Mouse (Mus musculus): ENCODE measurements around the gene Gm49369. TPM values are rescaled to one million over a fixed set of nuclear protein-coding genes. Genes with fewer than 3 reads are reported as not detected.

Gene Gm49369
- polyA plus RNA-seq, 1 experiment from 2014 or later: 0.55 TPM

DNA sequence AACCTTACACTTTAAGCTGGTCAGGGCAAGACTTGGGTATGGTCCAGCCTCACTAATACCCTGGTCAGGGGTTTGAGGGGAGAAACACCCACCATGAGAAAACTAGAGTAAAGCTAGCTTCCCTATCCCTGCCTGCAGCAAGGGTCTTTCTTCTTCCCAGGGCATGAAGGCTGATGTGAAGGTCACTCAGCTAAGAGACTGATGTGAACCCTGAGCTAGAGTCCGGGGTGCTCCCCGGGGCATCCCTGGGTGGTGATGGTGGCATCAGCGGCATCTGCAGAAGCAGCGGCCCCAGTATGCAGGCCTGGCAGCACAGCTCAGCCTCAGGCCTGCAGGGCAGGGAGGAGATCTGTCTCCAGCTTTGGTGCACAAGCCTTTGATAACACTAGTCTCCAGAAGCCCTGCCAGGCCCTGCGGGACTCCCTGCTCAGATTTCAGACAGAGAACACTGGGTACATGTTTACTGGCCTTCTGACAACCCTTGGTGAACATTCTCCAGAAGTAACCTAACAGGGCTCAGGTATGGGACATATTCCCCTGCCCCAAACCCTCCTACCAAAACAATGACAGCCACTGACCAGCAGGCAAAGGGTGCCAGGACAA, 8.0 kb downstream of the Gm49369 start:
- H3K27ac ChIP-seq: peak overlapping the region; percentile 56
- H3K4me1 ChIP-seq: peaks cover 59% of the 10 kb centered on the region
- peaks cover 40% of the 10 kb centered on the region for H3K36me3 ChIP-seq
- no peak overlapping the region for H3K4me3 ChIP-seq
- 75% methylated on average over 5 of the region's 5 CpGs for WGBS
- no peaks in the 10 kb centered on the region for H3K9me3 ChIP-seq
- no peak for DNase-seq (ENCODE audit: low spot score)
- H3K27me3 ChIP-seq (ENCODE audit: insufficient read depth, poor library complexity, severe bottlenecking): peaks cover 41% of the 10 kb centered on the region

DNA sequence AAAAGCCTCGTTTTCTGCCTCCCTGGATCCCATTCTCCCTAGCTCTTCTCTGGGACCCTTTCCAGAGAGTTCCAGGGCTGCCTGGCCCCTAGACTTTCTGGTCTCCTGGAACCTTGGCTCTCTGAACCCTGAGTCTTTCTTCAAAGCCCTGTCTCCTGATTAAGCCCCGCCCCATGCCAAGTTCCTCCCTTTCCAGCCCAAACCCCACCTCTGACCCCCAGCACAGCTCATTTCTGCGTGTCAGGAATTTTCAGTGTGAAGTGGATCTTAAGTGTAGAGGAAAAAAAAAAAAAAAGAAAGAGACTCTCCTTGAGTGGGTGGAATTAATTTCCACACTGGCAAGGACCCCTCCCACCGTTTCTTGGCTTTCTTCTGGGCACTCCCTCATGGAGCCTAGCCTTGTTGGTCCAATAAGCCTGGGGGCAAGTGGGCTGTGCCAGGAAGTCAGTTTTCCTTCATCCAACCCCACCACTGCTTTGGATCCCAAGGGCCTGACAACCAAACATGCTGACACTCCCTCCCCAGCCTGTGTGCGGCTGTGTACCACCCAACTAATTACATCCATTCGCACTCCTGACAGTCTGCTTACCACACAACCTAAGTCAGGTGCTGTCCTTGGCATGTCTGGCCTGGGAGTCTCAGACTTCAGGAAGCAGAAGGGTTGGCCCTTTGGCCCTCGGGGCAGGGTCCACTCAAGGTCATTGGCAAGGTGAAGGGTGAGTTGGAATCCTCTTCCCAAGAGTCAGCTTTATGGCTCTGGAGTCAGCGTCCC, 8.6 kb downstream of the Gm49369 start, which contains the start of gene Ifitm10:
TSS of gene Ifitm10 (minus strand) at position 113 of the 772 bp plus-strand sequence.
- Histone ChIP-seq H3K9me3 (no peaks in the 10 kb centered on the region), H3K4me1 (peaks cover 57% of the 10 kb centered on the region), H3K36me3 (peaks cover 33% of the 10 kb centered on the region), H3K27me3 (ENCODE audit: insufficient read depth, poor library complexity, severe bottlenecking) (peaks cover 42% of the 10 kb centered on the region), H3K27ac (peak within 1 kb of the TSS; percentile 76), H3K4me3 (peak within 1 kb of the TSS; percentile 66)
- no peak for DNase-seq (ENCODE audit: low spot score)
- WGBS: 68% methylated on average over 8 of the region's 8 CpGs

DNA sequence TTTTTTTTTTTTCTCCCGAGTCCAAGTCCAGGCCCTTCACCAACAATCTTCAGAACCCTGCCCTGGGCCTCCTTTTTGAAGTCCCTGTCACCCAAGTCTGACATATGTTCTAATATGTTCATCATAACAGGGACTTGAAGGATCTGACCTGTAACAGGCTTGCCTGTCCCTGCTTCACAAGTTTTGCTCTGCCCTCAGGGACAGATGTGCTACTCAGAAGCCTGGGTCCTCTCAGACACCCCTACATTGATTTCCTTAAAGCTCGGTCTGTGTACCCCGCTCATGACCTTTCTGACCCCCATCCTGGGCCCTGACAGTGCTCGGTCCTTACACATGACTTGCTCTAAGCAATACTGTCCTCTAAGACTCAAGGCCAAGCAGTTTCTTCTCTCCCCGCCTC, 9.4 kb downstream of the Gm49369 start:
- Histone ChIP-seq H3K9me3 (no peaks in the 10 kb centered on the region), H3K4me1 (peaks cover 59% of the 10 kb centered on the region), H3K27ac (peak overlapping the region; percentile 69), H3K36me3 (peaks cover 27% of the 10 kb centered on the region), H3K27me3 (ENCODE audit: insufficient read depth, poor library complexity, severe bottlenecking) (peaks cover 48% of the 10 kb centered on the region), H3K4me3 (no peak overlapping the region)
- WGBS: 73% methylated on average over 5 of the region's 5 CpGs
- no peak for DNase-seq (ENCODE audit: low spot score)

DNA sequence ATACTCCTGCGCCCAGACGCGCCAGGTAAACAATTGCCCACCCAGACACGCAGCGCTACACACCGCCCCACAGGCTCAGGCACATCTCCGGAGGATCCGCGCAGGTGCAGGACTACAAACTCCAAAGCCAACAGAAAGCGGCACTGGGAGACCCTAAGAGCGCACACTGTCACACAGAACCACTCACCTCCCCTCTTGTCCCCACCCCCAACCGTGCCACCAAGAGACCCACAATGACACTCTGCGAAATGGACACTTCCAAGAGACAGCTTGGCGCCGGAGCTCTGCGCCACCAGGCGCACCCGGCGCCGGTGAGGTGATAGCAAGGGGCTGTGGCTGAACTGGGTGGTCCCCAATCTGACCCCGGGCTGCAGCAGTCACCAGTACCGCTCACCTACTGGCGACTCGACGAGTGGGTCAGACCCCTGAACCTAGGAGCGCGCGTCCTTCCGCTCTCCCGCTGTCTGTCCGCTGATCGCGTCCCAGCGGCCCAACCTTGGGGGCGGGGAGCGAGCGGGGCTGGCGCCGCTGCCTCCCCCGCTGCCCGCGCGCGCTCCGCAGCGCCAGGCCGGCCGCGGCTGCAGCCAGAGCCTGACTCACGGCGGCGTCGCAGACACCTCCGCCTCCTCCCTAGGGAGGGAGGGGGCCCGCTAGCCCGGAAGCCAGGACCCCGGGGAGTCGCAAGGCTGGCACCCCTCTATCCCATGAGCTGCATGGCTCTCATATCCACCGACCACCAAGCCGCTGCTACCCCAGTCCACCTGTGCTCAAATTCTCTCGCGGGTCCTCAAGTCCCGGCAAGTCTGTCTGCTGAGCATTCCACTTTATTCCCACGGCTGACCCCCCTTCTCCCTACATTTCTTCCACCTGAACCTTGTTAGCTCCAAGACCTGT, 10.5 kb downstream of the Gm49369 start:
- Histone ChIP-seq H3K4me3 (peak overlapping the region; percentile 66), H3K36me3 (peaks cover 16% of the 10 kb centered on the region), H3K27ac (peak overlapping the region; percentile 76), H3K27me3 (ENCODE audit: insufficient read depth, poor library complexity, severe bottlenecking) (peaks cover 48% of the 10 kb centered on the region), H3K9me3 (no peaks in the 10 kb centered on the region), H3K4me1 (peaks cover 59% of the 10 kb centered on the region)
- DNase-seq (ENCODE audit: low spot score): no peak
- WGBS: under 1% methylated on average over 64 of the region's 64 CpGs

GRCm38 (mm10) chr7:142371398-142371767, 11.1 kb downstream of the Gm49369 start:
- Histone ChIP-seq H3K4me1 (peaks cover 59% of the 10 kb centered on the region), H3K27ac (peak overlapping the region; percentile 76), H3K4me3 (peak overlapping the region; percentile 66), H3K36me3 (peaks cover 10% of the 10 kb centered on the region), H3K9me3 (no peaks in the 10 kb centered on the region), H3K27me3 (ENCODE audit: insufficient read depth, poor library complexity, severe bottlenecking) (peaks cover 48% of the 10 kb centered on the region)
- WGBS: 26% methylated on average over 11 of the region's 11 CpGs
- DNase-seq (ENCODE audit: low spot score): no peak

- Histone ChIP-seq H3K4me1 (peaks cover 59% of the 10 kb centered on the region), H3K27me3 (ENCODE audit: insufficient read depth, poor library complexity, severe bottlenecking) (peaks cover 48% of the 10 kb centered on the region), H3K4me3 (peak overlapping the region; percentile 66), H3K36me3 (peaks cover 6% of the 10 kb centered on the region), H3K27ac (peak overlapping the region; percentile 76; the same call in 1 of the 2 replicates), H3K9me3 (no peaks in the 10 kb centered on the region)
- WGBS: 71% methylated on average over 18 of the region's 18 CpGs
- no peak for DNase-seq (ENCODE audit: low spot score)
Measured at GRCm38 (mm10) chr7:142370937-142371336, 11.5 kb downstream of the Gm49369 start.

- Histone ChIP-seq H3K4me3 (no peak overlapping the region), H3K4me1 (peaks cover 53% of the 10 kb centered on the region), H3K27me3 (ENCODE audit: insufficient read depth, poor library complexity, severe bottlenecking) (peaks cover 48% of the 10 kb centered on the region), H3K27ac (no peak overlapping the region), H3K9me3 (no peaks in the 10 kb centered on the region), H3K36me3 (no peaks in the 10 kb centered on the region)
- DNase-seq (ENCODE audit: low spot score): no peak
- 51% methylated on average over 6 of the region's 6 CpGs for WGBS
Measured at GRCm38 (mm10) chr7:142369820-142370219, 12.6 kb downstream of the Gm49369 start.

- WGBS: 87% methylated on average over 2 of the region's 2 CpGs
- peaks cover 48% of the 10 kb centered on the region for H3K27me3 ChIP-seq (ENCODE audit: insufficient read depth, poor library complexity, severe bottlenecking)
Measured at GRCm38 (mm10) chr7:142368856-142369255, 13.6 kb downstream of the Gm49369 start.

DNA sequence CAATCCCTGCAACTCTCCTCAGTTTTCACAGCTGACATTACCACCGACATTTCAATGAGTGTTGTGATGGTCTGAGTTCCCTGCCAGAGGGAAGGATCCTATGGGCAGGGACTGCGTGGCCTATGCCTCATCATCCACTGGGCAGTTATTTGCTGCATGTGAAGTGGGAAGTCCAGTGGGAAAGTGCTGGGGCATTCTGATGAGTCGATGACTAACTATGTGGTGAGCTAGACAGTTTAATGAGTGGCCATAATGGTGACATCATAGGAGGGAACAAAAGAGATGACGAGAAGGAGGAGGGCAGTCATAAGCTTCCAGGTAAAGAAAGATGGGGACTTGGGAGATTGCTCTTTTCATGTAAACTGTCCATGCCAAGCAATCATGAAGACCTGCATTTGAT, 19.4 kb downstream of the Gm49369 start:
- WGBS: 68% methylated on average over 4 of the region's 4 CpGs

More at GRCm38 (mm10) chr7:142368856-142369255, 13.6 kb downstream of the Gm49369 start:
- Histone ChIP-seq H3K9me3 (no peaks in the 10 kb centered on the region), H3K4me3 (no peak overlapping the region), H3K36me3 (no peaks in the 10 kb centered on the region), H3K27ac (no peak overlapping the region), H3K4me1 (peaks cover 43% of the 10 kb centered on the region)
- no peak for DNase-seq (ENCODE audit: low spot score)

DNA sequence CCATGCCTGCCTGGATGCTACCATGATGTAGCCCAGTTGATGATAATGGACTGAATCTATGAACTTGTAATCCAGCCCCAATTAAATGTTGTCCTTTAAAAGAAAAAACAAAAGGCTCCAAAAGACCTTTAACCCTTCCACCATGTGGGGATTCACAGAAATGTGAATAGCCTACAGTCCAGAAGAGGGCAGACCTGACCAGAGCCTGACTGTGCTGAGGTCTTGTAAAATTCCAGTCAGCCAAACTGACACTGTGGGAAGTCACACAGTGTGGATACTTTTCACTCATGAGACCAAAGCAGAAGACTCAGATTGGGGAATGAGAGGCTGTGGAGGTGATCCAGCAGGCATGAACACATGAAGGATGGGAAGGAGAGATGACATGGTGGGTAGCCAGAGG, 21.7 kb downstream of the Gm49369 start:
- Histone ChIP-seq H3K36me3 (no peaks in the 10 kb centered on the region), H3K9me3 (no peaks in the 10 kb centered on the region), H3K4me1 (peaks cover 17% of the 10 kb centered on the region), H3K27me3 (ENCODE audit: insufficient read depth, poor library complexity, severe bottlenecking) (peaks cover 2% of the 10 kb centered on the region; the same call in 1 of the 2 replicates), H3K27ac (no peak overlapping the region), H3K4me3 (no peak overlapping the region)
- DNase-seq (ENCODE audit: low spot score): no peak

More for the DNA sequence above, 19.4 kb downstream of the Gm49369 start:
- peaks cover 12% of the 10 kb centered on the region for H3K4me1 ChIP-seq
- no peak for DNase-seq (ENCODE audit: low spot score)
- H3K27me3 ChIP-seq (ENCODE audit: insufficient read depth, poor library complexity, severe bottlenecking): no peaks in the 10 kb centered on the region
- no peaks in the 10 kb centered on the region for H3K9me3 ChIP-seq
- H3K36me3 ChIP-seq: no peaks in the 10 kb centered on the region
- H3K27ac ChIP-seq: no peak overlapping the region
- no peak overlapping the region for H3K4me3 ChIP-seq

- no peaks in the 10 kb centered on the region for H3K9me3 ChIP-seq
- H3K4me3 ChIP-seq: no peak overlapping the region
- H3K4me1 ChIP-seq: peaks cover 34% of the 10 kb centered on the region
- H3K27ac ChIP-seq: peak overlapping the region; percentile 30; the same call in 1 of the 2 replicates
- no peak for DNase-seq (ENCODE audit: low spot score)
- WGBS: 71% methylated on average over 8 of the region's 8 CpGs
- peaks cover 7% of the 10 kb centered on the region; the same call in 1 of the 2 replicates for H3K27me3 ChIP-seq (ENCODE audit: insufficient read depth, poor library complexity, severe bottlenecking)
- no peaks in the 10 kb centered on the region for H3K36me3 ChIP-seq
Measured at GRCm38 (mm10) chr7:142359129-142359528, 23.3 kb downstream of the Gm49369 start.

DNA sequence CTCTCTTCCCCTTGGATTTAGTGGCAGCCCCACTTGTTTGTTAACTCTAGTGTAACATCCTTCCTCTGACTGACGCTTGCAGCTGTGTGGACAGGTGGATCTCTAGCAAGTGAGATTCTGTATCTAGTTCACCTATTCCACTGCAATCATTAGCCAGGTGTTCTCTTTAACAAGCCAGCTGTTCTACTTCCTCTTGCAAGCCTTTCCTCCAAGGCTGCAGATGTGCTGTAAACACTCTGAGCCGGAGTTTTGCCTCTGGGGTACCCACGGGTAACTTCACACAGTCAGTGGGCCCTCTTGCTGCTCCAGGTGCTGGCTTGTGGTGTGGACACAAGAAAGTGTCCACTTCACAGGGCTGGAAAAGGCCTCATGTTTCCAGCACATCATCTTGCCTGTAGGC, 24.9 kb downstream of the Gm49369 start:
- H3K27me3 ChIP-seq (ENCODE audit: insufficient read depth, poor library complexity, severe bottlenecking): peaks cover 7% of the 10 kb centered on the region; the same call in 1 of the 2 replicates
- DNase-seq (ENCODE audit: low spot score): no peak
- 85% methylated on average over 3 of the region's 3 CpGs for WGBS
- peaks cover 38% of the 10 kb centered on the region for H3K4me1 ChIP-seq
- no peak overlapping the region for H3K4me3 ChIP-seq
- H3K36me3 ChIP-seq: no peaks in the 10 kb centered on the region
- H3K27ac ChIP-seq: no peak overlapping the region
- no peaks in the 10 kb centered on the region for H3K9me3 ChIP-seq
